Mouse (Mus musculus) cerebellum, adult 2 months (tissue): ENCODE results near the gene 2010111I01Rik.

Source experiments
- CTCF ChIP-seq: fragments of 200-500 bp; IDR thresholded peaks from 2 replicates; pipeline ENCODE4 v1.5.1; 2011; ENCODE audit warnings: low read depth, mild to moderate bottlenecking, control low read depth, low read length, moderate library complexity, borderline replicate concordance; ENCODE audit not compliant: insufficient read depth
- POLR2A ChIP-seq: fragments of 200-500 bp; IDR thresholded peaks from 2 replicates; pipeline ENCODE4 v1.6.1; 2011; ENCODE audit warnings: low read length, control low read depth, borderline replicate concordance; ENCODE audit not compliant: insufficient read depth

DNA sequence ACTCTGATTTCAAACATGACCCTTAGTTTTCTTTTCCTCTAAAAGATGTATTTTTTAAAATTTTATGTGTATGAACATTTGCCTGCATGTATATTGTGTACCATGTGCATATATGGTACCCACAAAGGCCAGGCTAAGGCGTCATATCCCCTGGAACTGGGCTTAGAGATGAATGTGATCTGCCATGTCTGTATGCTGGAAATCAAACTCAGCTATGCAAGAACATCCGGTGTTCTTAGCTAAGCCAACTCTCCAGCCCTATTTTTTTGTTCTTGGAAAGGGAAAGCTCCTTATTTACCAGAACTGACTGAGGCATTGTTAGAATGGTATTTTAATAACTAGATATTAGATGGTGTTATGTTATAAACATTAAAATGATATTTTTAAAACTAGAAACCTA, 75.2 kb downstream of the 2010111I01Rik start:
- no peak for TF ChIP-seq CTCF
- no peak for TF ChIP-seq POLR2A
